Mouse (Mus musculus) liver, embryonic 16.5 days (tissue): ENCODE measurements around the gene Pptc7. TPM values are rescaled to one million over a fixed set of nuclear protein-coding genes. Genes with fewer than 3 reads are reported as not detected.
A peak's percentile ranks its signal among the peaks of the same experiment; 100 is the strongest.

ENCODE experiments used
- ATAC-seq: fragments of 200-750 bp; cut with Nextera tagmentation; 2 replicates; pipeline ENCODE4 v1.8.0; 2017; ENCODE audit warnings: low read depth, mild to moderate bottlenecking, moderate number of reproducible peaks, moderate library complexity
- H3K27ac ChIP-seq: fragments of 300-500 bp; sonication (generic); 2 replicates; pipeline ENCODE4 v1.5.1; 2014; ENCODE audit warnings: mild to moderate bottlenecking, low read length
- H3K27me3 ChIP-seq: fragments of 300-500 bp; sonication (generic); 2 replicates; pipeline ENCODE4 v1.6.1; 2014; ENCODE audit warnings: low read depth, low read length, mixed read lengths; ENCODE audit not compliant: control insufficient read depth, insufficient read depth
- H3K36me3 ChIP-seq: fragments of 300-500 bp; sonication (generic); 2 replicates; pipeline ENCODE4 v1.6.1; 2014; ENCODE audit warnings: mild to moderate bottlenecking; ENCODE audit not compliant: control insufficient read depth, insufficient read depth
- H3K4me1 ChIP-seq: fragments of 300-500 bp; sonication (generic); 2 replicates; pipeline ENCODE4 v1.6.1; 2014; ENCODE audit warnings: low read depth, low read length, mixed read lengths; ENCODE audit not compliant: control insufficient read depth
- H3K4me2 ChIP-seq: fragments of 300-500 bp; sonication (generic); 2 replicates; pipeline ENCODE4 v1.6.1; 2014; ENCODE audit warnings: low read depth, low read length, mixed read lengths
- H3K4me3 ChIP-seq: fragments of 300-500 bp; sonication (generic); 2 replicates; pipeline ENCODE4 v1.5.1; 2014; ENCODE audit warnings: low read depth, mild to moderate bottlenecking, low read length
- H3K9ac ChIP-seq: fragments of 300-500 bp; sonication (generic); 2 replicates; pipeline ENCODE4 v1.6.1; 2014; ENCODE audit warnings: low read depth, low read length
- H3K9me3 ChIP-seq: fragments of 300-500 bp; sonication (generic); replicated peaks from 2 replicates; pipeline ENCODE4 v1.6.1; 2016; ENCODE audit warnings: low read length; ENCODE audit not compliant: control insufficient read depth
- WGBS: fragments of 180-500 bp; shearing (Covaris S2); extraction: QIAGEN DNeasy Blood & Tissue Kit; methylation state at CpG from one replicate; pipeline ENCODE4 v1.1.7; 2014; ENCODE audit not compliant: insufficient replicate concordance; 5-methylcytosine and 5-hydroxymethylcytosine counted together
- polyA plus RNA-seq: library from polyadenylated mRNA; unstranded; fragments of >200 nt; fragmentation: Nextera tagmentation; extraction: Ambion mirVana; gene quantifications from 2 replicates; pipeline ENCODE4 v1.2.1, GENCODE M21; 2015

Gene Pptc7
- polyA plus RNA-seq, 1 experiment from 2014 or later = 4.1 TPM

DNA sequence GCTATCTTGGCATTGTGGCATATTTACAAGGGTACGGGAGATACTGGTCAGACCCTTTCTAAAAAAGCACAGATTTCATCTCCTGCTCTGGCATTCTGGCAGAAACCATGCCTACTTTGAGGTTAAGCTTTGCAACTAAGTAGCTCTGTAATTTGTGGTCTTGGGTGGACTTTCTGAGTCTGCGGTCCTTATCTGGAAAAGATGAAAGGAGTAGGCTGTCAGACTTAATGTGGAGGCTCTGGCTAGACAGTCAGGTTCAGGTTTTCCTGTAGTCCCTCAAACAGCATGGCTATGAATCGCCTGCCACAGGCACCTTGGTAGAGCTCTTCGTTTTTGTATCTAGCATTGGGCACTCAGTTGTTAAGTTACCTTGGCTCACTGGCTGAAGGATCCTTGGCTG lies 2.9 kb downstream of the Pptc7 start:
- Histone ChIP-seq H3K4me2 (no peak overlapping the region), H3K4me3 (no peak overlapping the region)

DNA sequence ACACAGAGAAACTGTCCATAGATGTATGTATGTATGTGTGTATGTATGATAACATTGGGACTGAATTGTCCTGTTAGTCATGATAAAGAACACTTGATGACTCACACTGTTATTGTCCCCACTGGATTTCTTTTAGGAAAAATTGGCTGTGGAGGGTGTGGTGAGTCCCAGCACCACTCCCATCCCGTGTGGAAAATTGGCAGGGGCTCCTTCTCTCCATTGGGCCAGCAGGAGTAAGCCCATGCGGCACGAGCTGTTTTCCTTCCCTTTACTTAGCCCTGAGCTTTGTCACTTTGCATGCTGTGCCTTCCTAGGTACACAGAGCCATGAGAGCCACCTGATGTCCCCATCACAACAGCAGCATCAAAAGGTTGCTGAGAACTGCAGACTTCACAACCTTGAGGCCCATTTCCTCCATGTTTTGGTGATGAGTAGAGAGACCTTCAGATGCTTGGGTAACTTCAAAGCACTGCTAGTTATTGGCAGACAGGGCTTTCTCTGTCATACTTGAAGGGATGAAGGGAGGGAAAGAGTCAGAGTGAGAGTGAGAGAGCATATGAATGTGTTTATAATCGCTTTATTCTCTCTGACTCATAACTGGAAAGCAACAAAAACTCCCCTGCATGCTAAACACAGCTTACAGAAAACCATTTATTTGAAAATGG lies 4.1 kb downstream of the Pptc7 start:
- no peak overlapping the region for H3K4me2 ChIP-seq
- 73% methylated on average over 4 of the region's 4 CpGs for WGBS
- peaks cover 6% of the 10 kb centered on the region; the same call in 1 of the 2 replicates for H3K36me3 ChIP-seq
- no peak overlapping the region for H3K4me3 ChIP-seq
- H3K4me1 ChIP-seq = peaks cover 63% of the 10 kb centered on the region
- H3K9ac ChIP-seq = no peak overlapping the region
- H3K27me3 ChIP-seq = no peaks in the 10 kb centered on the region
- no peaks in the 10 kb centered on the region for H3K9me3 ChIP-seq
- H3K27ac ChIP-seq = no peak overlapping the region
- no peak for ATAC-seq

More for the DNA sequence above, 2.9 kb downstream of the Pptc7 start:
- no peak overlapping the region for H3K27ac ChIP-seq
- no peaks in the 10 kb centered on the region for H3K9me3 ChIP-seq
- no peak overlapping the region for H3K9ac ChIP-seq
- peaks cover 6% of the 10 kb centered on the region; the same call in 1 of the 2 replicates for H3K36me3 ChIP-seq
- no peak for ATAC-seq
- 48% methylated on average over 4 of the region's 4 CpGs for WGBS
- H3K4me1 ChIP-seq = peaks cover 52% of the 10 kb centered on the region
- no peaks in the 10 kb centered on the region for H3K27me3 ChIP-seq

GRCm38 (mm10) chr5:122291149-122291548 lies 7.0 kb downstream of the Pptc7 start:
- H3K9ac ChIP-seq = peak overlapping the region; percentile 42
- H3K4me1 ChIP-seq = peaks cover 48% of the 10 kb centered on the region
- peak; percentile 80 for ATAC-seq

DNA sequence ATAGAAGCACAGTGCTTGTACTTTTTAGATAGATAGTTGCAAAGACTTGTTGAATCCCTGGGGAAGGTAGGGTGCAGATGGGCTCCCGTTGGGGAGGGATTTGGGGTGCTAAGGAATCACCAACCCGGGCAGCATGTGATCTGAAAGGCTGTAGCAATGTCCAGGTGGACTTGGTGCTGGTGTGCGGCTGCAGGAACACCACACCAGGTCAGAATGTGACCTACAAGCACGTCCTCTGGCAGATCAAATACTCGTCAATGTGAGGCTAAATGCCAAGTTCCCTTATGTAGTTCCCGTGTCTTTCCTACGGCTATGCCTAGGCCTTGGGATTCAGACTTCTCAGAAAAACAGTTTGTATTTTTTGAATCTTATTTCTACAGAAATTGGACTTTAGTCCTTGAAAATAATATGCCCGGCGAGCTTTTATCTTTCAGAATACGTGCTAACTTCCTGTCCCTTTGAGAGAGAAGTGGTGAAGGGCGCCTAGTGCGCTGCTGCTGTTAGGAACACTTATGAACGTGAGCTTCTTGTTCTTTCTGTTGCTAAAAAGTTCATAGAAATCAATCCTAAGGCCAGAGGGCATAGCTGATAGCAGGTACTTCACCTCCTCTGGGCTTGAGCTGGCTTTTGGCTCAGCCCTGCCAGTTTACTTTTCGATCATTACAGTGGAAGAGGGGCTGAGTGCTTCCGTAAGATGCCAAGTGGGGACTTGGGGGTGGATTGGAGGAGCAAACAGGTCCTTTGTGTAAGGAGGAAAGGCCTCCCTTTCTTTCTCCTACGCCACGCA lies 7.6 kb downstream of the Pptc7 start:
- peak overlapping the region; percentile 83 for H3K27ac ChIP-seq
- ATAC-seq = peak; percentile 80

More at GRCm38 (mm10) chr5:122291149-122291548, 7.0 kb downstream of the Pptc7 start:
- no peaks in the 10 kb centered on the region for H3K27me3 ChIP-seq
- 17% methylated on average over 6 of the region's 6 CpGs for WGBS
- peak overlapping the region; percentile 83 for H3K27ac ChIP-seq
- peak overlapping the region; percentile 52 for H3K4me2 ChIP-seq
- peaks cover 6% of the 10 kb centered on the region; the same call in 1 of the 2 replicates for H3K36me3 ChIP-seq
- H3K4me3 ChIP-seq = peak overlapping the region; percentile 10; the same call in 1 of the 2 replicates
- no peaks in the 10 kb centered on the region for H3K9me3 ChIP-seq

GRCm38 (mm10) chr5:122293131-122293530 lies 9.0 kb downstream of the Pptc7 start:
- H3K27me3 ChIP-seq = no peaks in the 10 kb centered on the region
- no peak overlapping the region for H3K4me3 ChIP-seq
- H3K9ac ChIP-seq = no peak overlapping the region
- no peak overlapping the region for H3K27ac ChIP-seq
- ATAC-seq = no peak
- H3K4me2 ChIP-seq = no peak overlapping the region
- no peaks in the 10 kb centered on the region for H3K9me3 ChIP-seq
- H3K36me3 ChIP-seq = peaks cover 6% of the 10 kb centered on the region; the same call in 1 of the 2 replicates
- peaks cover 31% of the 10 kb centered on the region for H3K4me1 ChIP-seq
- WGBS = 74% methylated on average over 6 of the region's 6 CpGs

More for the DNA sequence above, 7.6 kb downstream of the Pptc7 start:
- Histone ChIP-seq H3K27me3 (no peaks in the 10 kb centered on the region), H3K4me3 (peak overlapping the region; percentile 10; the same call in 1 of the 2 replicates), H3K9me3 (no peaks in the 10 kb centered on the region), H3K4me2 (peak overlapping the region; percentile 52), H3K36me3 (peaks cover 6% of the 10 kb centered on the region; the same call in 1 of the 2 replicates), H3K4me1 (peaks cover 43% of the 10 kb centered on the region), H3K9ac (peak overlapping the region; percentile 42)
- 40% methylated on average over 17 of the region's 17 CpGs for WGBS

DNA sequence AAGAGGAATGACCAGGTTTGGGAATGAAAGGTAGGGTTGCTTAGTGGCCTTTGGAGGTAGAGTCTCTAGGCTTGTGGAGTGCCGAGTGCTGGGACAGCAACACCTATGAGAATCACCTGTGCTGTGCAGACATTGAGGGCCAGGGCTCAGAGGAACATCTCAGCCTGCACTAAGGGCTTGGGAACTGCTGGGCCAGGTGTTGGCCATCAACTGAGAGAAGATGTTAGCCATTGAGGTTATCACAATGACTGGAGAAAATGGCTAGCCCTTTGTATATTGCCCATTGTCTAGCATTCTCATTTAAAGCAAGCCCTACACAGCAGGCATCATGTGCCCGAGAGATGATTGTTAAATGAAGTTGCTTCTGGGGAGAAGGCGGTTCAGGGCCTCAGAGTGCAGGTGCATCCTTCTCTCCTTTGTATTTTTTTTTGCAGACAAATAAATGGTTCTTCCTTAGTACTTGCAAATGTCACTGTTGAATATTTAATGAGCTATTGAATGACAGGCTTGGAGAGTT lies 10.1 kb downstream of the Pptc7 start:
- no peaks in the 10 kb centered on the region for H3K27me3 ChIP-seq
- 80% methylated on average over 3 of the region's 3 CpGs for WGBS
- no peak overlapping the region for H3K27ac ChIP-seq
- peaks cover 27% of the 10 kb centered on the region for H3K4me1 ChIP-seq
- H3K4me2 ChIP-seq = no peak overlapping the region
- H3K9ac ChIP-seq = no peak overlapping the region
- H3K4me3 ChIP-seq = no peak overlapping the region
- H3K9me3 ChIP-seq = no peaks in the 10 kb centered on the region
- no peaks in the 10 kb centered on the region for H3K36me3 ChIP-seq
- ATAC-seq = no peak

- 74% methylated on average over 14 of the region's 14 CpGs for WGBS
- Histone ChIP-seq H3K27ac (no peak overlapping the region), H3K36me3 (no peaks in the 10 kb centered on the region), H3K4me1 (peaks cover 27% of the 10 kb centered on the region), H3K4me3 (no peak overlapping the region), H3K9me3 (no peaks in the 10 kb centered on the region), H3K9ac (no peak overlapping the region), H3K4me2 (no peak overlapping the region), H3K27me3 (no peaks in the 10 kb centered on the region)
- ATAC-seq = no peak
Observed at GRCm38 (mm10) chr5:122295113-122295935, 11.2 kb downstream of the Pptc7 start.

DNA sequence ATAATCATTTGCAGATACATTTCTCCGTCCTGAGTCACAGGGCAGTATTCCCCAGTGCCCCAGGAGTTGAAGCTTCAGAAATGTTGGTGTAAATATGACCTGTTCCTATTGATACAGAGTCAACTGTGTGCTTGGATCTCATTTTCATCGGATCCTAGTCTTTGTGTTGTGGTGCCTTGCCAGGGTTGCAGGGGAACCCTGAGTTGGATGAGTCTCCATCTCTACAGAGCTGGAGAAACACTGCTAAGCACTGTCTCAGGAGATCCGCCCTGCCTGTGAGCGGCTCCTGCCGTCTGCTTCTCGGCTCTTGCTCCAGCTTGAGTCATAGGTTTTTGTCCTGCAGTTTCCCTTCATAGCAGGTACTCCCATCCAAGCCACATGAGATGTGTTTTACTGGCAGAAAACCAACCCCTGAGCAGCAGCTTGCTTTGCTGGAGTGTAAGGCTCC lies 15.9 kb downstream of the Pptc7 start:
- Histone ChIP-seq H3K4me1 (peaks cover 24% of the 10 kb centered on the region), H3K9ac (no peak overlapping the region), H3K9me3 (no peaks in the 10 kb centered on the region), H3K27me3 (no peaks in the 10 kb centered on the region), H3K4me3 (no peak overlapping the region), H3K36me3 (no peaks in the 10 kb centered on the region), H3K4me2 (no peak overlapping the region), H3K27ac (no peak overlapping the region)
- ATAC-seq = no peak
- 79% methylated on average over 6 of the region's 6 CpGs for whole genome bisulfite sequencing
